Mouse (Mus musculus) neural tube, embryonic 10.5 days (tissue): ENCODE measurements around the gene Xkr7.

Source experiments
- DNase-seq: peaks from one replicate; pipeline ENCODE4 v3.0.0-alpha.2; 2017; ENCODE audit warnings: low spot score; ENCODE audit errors: extremely low spot score

Gene Xkr7

DNA sequence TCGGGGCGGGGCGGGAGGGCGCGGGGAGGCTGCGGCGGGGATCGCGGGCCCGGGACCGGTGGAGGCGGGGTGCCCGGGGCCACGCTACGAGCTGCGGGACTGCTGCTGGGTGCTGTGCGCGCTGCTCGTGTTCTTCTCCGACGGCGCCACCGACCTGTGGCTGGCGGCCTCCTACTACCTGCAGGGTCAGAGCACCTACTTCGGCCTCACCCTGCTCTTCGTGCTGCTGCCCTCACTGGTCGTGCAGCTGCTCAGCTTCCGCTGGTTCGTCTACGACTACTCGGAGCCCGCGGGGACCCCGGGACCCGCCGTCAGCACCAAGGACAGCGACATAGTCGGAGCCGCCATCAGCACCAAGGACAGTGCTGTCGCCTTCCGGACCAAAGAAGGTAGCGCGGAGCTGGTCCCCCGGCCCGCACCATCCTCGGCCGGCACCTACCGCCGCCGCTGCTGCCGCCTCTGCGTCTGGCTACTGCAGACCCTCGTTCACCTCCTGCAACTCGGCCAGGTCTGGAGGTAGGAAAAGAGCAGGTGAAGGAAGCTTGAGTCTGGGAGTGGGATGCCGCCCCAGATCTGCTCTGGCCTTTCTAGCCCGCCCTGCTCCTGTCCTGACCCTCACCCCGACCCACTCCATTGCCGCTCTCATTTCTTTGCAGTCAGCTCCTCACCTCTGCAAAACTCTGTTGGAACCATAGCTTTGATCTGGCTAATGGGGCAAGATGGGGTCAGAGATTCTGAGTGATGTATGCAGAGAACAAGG lies 611 bp downstream of the Xkr7 start:
- DNase-seq, result peak; percentile 92

DNA sequence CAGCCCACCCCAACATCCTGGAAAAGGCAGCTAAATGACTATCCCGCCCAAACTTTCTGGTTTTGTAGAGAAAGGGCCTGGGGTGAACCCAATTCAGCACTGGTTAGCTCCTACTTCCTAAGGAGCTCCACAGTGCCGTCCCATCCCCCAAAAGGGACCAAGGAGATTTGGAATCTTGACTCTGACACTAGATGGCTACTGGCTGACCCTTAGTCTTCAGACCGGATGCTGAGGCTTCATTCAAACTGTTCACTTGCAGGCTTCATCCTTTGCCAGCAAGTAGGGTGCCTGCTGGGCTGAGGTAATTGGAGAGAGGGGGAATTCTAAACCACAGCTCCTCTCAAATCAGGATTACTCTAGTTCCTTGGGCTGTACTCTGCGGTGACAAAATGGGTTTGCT lies 1.3 kb downstream of the Xkr7 start:
- DNase-seq, result no peak

GRCm38 (mm10) chr2:153033545-153034230 lies 2.0 kb downstream of the Xkr7 start:
- no peak for DNase-seq

GRCm38 (mm10) chr2:153036690-153037089 lies 5.0 kb downstream of the Xkr7 start:
- no peak for DNase-seq

GRCm38 (mm10) chr2:153043886-153044285 lies 12.2 kb downstream of the Xkr7 start:
- no peak for DNase-seq

- DNase-seq, result no peak
These were observed 14.2 kb downstream of the Xkr7 start for GRCm38 (mm10) chr2:153045884-153046299.

DNA sequence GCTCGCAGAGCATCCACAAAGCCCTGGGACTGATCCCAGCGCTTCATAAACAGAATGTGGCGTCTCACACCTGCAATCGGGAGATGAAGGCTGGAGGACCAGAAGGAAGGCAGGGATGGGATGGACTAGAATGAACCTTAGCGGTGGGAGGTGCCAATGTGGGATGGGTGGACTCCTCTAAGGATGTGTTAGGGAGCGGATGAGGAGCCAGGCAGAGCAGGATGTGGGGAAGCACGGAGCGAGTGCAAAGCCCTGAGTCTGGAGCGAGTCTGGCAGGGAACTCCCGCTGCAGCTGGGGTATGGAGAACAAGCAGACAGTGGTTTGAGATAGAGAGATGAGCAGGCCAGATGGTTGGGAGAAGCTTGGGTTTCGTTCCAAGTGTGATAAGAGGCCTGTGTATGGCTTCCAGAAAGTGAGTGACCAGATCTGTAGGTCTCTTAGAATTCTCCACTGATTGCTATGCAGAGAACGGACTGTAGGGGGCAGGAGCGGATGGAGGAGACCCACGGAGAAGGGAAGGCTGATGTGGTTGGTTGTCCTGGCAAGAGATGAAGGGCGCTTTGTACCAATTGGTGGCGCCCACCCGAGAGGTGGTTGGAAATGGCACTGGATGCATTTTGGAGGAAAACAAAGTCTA lies 16.3 kb downstream of the Xkr7 start:
- DNase-seq, result peak; percentile 59

GRCm38 (mm10) chr2:153049288-153049996 lies 17.8 kb downstream of the Xkr7 start:
- no peak for DNase-seq

DNA sequence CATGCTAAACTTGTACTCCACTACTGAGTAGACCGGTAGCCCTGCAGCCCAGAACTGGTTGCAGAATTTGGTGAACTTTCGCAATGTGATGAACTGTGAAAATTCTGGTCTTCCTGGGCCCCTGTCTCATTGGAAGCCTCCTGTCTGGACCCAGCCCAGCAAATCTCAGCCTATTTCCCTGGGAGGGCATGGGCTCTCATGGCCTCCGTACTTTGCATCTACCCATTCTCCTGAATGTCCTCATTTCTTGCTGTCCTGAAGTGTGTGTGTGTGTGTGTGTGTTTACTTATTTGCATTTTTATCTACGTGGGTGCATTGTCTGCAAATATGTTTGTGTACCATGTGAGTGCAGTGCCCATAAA lies 18.3 kb downstream of the Xkr7 start:
- DNase-seq, result no peak

DNA sequence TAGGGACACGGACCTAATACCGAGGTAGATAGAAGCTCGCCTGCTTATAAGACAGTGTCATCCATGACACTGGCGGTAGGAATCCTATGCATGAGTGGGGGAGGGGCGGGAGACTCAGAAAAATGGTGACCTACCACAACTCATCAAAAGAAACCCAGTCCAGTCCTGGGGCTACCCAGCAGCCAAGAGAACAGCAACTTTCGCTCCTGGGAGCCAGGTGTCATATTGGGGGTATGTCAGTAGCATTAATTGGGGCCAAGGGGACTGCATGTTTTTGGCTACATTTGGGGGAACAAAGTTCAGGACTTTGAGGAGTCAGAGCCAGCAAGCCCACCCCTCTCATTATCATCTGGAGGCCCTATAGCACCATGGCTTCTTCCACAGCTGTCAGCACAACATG lies 19.4 kb downstream of the Xkr7 start:
- no peak for DNase-seq

GRCm38 (mm10) chr2:153051537-153051936 lies 19.9 kb downstream of the Xkr7 start:
- no peak for DNase-seq

DNA sequence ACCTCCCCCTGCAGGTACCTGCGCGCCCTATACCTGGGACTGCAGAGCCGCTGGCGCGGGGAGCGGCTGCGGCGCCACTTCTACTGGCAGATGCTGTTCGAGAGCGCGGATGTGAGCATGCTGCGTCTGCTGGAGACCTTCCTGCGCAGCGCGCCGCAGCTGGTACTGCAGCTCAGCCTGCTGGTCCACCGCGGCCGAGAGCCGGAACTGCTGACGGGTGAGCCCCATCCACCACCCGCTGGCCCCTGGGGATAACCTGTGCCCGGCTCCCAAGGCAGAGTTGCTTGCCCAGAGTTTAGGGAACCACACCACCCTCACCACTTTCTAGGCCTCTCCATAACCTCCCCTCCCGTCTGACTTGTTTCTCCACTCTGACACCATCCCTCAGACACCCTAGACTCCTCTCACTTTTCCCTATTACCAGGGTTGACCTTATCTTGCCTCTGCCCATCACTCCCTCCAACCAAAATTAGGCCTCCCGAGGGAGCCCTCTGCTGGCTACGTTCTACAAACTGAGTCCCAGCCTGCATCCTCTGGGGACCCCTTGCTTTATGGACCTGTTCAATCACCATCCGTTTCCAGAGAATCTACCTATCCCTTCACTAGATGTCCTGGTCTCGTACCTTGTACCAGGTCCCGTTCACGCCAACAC lies 21.2 kb downstream of the Xkr7 start:
- no peak for DNase-seq

DNA sequence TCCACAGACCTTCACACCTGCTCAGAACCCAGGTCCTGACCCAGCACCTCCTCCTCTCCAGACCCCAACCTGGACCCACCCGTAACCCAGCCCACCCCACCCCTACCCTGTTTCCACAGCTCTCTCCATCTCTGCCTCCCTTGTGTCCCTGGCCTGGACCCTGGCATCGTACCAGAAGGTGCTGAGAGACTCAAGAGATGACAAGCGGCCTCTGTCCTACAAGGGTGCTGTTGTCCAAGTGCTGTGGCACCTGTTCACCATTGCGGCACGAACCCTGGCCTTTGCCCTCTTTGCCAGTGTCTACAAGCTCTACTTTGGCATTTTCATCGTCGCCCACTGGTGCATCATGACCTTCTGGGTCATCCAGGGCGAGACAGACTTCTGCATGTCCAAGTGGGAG lies 22.2 kb downstream of the Xkr7 start:
- DNase-seq, result no peak

DNA sequence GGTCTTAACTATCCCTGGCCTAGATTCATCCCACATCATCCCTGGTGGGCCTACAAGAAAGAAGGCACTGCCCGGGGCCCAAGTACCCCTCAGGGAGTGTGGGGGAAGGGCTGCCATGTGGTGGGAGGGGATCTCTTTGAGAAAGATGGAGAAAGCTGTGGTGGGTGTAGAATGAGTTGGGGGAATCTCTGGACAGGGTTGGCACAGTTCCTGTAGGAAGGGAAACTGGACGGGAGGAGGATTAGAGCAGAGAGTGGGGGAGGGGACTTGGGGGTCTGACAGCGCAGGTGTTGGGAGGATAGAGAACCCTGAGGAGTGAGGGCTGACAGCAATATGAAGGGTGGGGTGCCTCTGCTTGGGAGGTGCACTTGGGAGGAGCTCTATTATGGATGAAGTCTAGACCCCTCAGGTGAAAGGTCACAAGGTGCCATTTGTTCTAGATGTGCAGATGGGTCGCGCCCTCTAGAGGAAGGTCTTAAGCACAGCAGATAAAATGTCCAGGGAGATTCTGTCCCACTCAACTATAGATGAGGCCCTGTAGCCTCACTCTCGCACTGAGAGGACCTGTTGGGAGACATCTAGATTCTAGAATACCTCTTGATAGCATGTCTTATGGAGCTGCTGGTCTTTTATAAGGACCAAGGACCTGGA lies 23.7 kb downstream of the Xkr7 start:
- no peak for DNase-seq

DNA sequence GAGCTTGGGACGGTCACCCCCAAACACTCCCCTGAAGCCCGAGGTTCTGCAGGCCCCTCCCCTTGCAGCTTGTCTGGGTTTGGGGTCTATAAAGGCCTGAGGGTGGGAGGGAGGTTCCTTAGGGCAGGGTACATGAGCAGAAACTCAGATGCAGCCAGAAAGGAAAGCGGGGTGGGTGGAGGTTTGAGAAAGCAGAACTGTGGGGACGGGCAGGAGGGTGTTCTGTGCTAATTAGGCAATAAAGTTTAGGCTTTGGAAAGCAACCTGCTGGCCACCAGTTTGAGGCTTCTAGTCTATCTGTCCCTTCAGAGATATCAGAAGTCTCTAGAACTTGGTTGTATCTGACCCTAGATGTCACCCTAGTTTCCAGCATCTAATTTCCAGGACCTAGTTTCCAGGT lies 26.7 kb downstream of the Xkr7 start:
- no peak for DNase-seq

GRCm38 (mm10) chr2:153060216-153060615 lies 28.6 kb downstream of the Xkr7 start:
- DNase-seq, result no peak

DNA sequence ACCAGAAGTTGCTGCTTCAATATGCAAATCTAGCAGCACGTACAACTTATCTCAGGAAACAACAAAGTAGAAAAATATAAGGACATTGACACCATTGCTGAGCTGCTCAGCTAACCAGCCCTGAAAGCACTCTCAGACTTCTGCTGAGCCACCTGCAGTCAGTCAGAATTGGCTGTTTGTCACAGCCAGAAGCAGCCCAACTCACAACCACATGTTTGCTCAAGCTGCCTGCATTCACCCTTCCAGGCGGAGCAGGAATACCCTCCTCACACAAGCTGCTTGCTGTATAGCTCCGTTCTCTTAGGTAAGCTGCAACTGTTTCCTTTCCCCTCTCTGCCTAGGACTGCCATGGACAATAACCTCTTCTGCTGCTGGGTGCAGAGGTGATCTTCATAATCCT lies 31.7 kb downstream of the Xkr7 start:
- DNase-seq, result no peak

DNA sequence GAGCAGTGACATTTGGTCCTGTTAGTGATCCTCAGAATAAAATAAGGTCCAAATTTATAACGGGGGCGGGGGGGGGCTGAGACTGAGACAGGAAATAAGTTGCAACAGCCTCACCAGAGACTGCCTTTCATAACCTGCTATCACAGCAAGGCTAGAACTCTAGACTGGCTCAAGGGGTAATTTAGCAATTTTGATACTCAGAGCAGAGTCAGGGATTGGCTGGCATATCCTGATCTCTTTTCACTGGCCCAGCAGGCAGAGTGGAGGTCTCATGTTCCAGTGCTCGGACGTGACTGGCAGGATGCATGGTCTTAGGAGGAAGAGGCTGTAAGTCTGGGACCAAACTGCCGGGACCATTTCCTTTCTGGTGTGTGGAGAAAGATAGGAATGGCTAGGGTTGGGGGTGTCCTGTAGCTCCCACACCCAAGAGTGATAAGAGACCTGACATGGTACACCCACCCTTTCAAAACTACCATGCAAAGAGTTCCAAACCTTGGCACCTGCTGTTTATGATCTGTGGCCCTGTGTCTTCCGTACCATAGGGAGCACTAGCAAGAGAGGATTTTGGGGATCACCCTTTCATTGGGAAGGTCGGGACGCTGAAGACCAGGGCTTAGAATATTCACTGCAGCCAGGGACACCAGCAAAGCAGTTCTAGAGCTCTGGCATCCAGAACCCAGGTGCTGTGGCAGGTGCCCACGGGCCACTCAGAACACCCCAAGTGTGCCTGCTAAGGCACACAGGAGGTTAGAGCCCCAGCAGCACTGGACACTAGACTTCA lies 32.7 kb downstream of the Xkr7 start:
- no peak for DNase-seq

GRCm38 (mm10) chr2:153065747-153066508 lies 34.3 kb downstream of the Xkr7 start, which contains the start of gene Ccm2l:
Gene Ccm2l (plus strand): TSS chr2:153065955.
- no peak for DNase-seq
